Mouse (Mus musculus) bone marrow macrophage, adult 2 months (primary cell): ENCODE measurements at regions not wholly inside any gene's neighbourhood (a gene's known extent, or its start where the extent isn't known, plus 50 kb on each side); places are given as distances from the start of the nearest gene placed in this dataset.

Source experiments
- CTCF ChIP-seq: IDR thresholded peaks from 2 replicates; pipeline ENCODE4 v1.5.1; 2012; ENCODE audit warnings: low read depth, mild to moderate bottlenecking, low read length, moderate library complexity
- POLR2A ChIP-seq: IDR thresholded peaks from 2 replicates; pipeline ENCODE4 v1.6.1; 2012; ENCODE audit warnings: mild to moderate bottlenecking, low read depth, low read length, borderline replicate concordance

GRCm38 (mm10) chr10:26440720-26441119 is 64.9 kb upstream of the L3mbtl3 start:
- no peak for TF ChIP-seq CTCF
- no peak for TF ChIP-seq POLR2A
